In the genomic region with DNA sequence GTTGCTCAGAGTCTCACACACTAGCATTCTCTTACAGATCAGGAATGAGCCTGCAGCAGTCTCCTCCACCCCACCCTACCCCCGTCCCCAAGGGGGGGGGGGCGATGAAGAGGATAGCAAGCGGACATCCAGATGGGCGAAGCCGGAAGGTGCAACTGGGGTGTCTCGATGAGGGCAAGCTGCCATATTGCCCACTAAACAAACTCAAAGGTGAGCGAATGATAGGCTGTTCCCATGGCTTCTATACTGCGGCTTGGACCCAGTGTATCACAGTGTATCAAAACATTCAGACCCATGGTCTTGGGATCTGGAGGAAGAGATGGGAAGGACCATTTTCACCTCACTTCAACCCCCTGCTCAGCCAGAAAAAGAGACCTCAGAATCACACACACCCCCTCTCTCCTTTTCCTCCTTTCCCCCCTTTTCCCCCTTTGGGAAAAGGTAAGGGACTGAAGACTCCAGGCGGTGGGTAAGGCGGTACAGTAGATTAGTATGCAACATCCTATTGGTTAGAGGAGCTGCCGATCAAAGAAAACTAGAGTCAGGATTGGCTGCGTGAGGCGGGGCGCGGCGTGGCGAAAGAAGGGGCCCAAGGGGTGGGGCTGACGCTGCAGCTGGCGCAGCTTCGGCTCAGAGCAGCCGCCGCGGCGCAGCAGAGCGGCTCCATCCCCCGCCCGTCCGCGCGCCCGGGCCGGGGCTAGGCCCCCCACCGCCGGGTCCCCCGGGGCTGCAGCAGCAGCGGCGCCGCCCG, we compare ENCODE assay signal across 8 mouse cellular contexts. TPM values are rescaled to one million over a fixed set of nuclear protein-coding genes. Genes with fewer than 3 reads are reported as not detected.
DNase-seq lines count a peak whose midpoint lies in the region; ATAC-seq and TF ChIP-seq lines count a peak whose summit lies in the region.

A gene (plus strand): TSS at position 629 of the 751 bp plus-strand sequence.

- H3K4me1 ChIP-seq in hindbrain, embryonic 16.5 days (ENCODE audit: control insufficient read depth, insufficient read depth, low read depth, low read length): peaks cover 21% of the 10 kb centered on the region

- peak within 1 kb of the TSS; percentile 81 for H3K4me2 ChIP-seq in hindbrain, embryonic 16.5 days (ENCODE audit: low read length)

- no peaks in the 10 kb centered on the region for H3K9me3 ChIP-seq in hindbrain, embryonic 16.5 days (ENCODE audit: control insufficient read depth, low read length)

- H3K9ac ChIP-seq in hindbrain, embryonic 16.5 days (ENCODE audit: low read depth, low read length): peak within 1 kb of the TSS; percentile 98

- H3K4me3 ChIP-seq in gastrocnemius, adult 2 months: peak within 1 kb of the TSS; percentile 71
- peak within 1 kb of the TSS; percentile 94 for H3K4me3 ChIP-seq in hindbrain, embryonic 16.5 days (ENCODE audit: low read length)

- no peaks in the 10 kb centered on the region for H3K27me3 ChIP-seq in hindbrain, embryonic 16.5 days (replicated peaks; ENCODE audit: control insufficient read depth, insufficient read depth, low read length)

- H3K36me3 ChIP-seq in hindbrain, embryonic 16.5 days (ENCODE audit: control insufficient read depth, insufficient read depth, low read length): no peaks in the 10 kb centered on the region

- DNase-seq in R1 (ENCODE audit: low read depth, low spot score): peak; percentile 98
- peak; percentile 93 to 95 for DNase-seq in cerebellum, postnatal 36 days
- peak; percentile 88 for DNase-seq in gastrocnemius, adult 2 months
- peak; percentile 90 to 93 for DNase-seq in layer of hippocampus, postnatal 36 days
- peak; percentile 81 for DNase-seq in lung, postnatal 14 days
- DNase-seq in retina, embryonic 14.5 days (ENCODE audit: low spot score): peak; percentile 98
- DNase-seq in thymus, postnatal 25 days: peak; percentile 78

- WGBS in hindbrain, embryonic 16.5 days: 1% methylated on average over 38 of the region's 39 CpGs

- H3K27ac ChIP-seq in gastrocnemius, adult 2 months: no peak within 1 kb of the TSS
- peak within 1 kb of the TSS; percentile 88 for H3K27ac ChIP-seq in hindbrain, embryonic 16.5 days (ENCODE audit: low read depth, low read length)

- peak; percentile 92 for ATAC-seq in hindbrain, embryonic 16.5 days

- TF ChIP-seq CTCF in gastrocnemius, adult 2 months (IDR thresholded peaks at IDR 0.05): no peak

- intact Hi-C loops in gastrocnemius, adult 2 months (cut with DNase I): no loop called here

RNA-seq across cellular contexts. Expression of the gene that starts here (rescaled TPM):
- total RNA-seq in gastrocnemius, adult 2 months (2021): not detected
- polyA plus RNA-seq in hindbrain, embryonic 16.5 days (2015; fragmentation: Nextera tagmentation; extraction: Ambion mirVana): 8.4 and 9.4 TPM in 2 replicates
- total RNA-seq in layer of hippocampus, postnatal 36 days (2021): 100 to 1,000 TPM; 194 to 207 TPM

Comparison
In these comparisons a context has a peak if more than half of its experiments do, and no peak if none do; other contexts are left out.
1. RNA of the gene that starts here (total RNA-seq): 194 to 207 TPM in layer of hippocampus, postnatal 36 days; not detected in gastrocnemius, adult 2 months; every median in the first group is over 100 times any median in the second.
2. Peak in DNase-seq and H3K4me3 ChIP-seq in gastrocnemius, adult 2 months; RNA of the gene not detected or under 1 TPM.
3. Peak in every context shown above with its lines, with median percentiles within 50 percentile points of each other: DNase-seq.